Mouse (Mus musculus) heart, adult 18-20 months (tissue): ENCODE data around the gene Zfhx3. TPM values are rescaled to one million over a fixed set of nuclear protein-coding genes. Genes with fewer than 3 reads are reported as not detected.

Source experiments
- DNase-seq, 2 experiments: peaks; one replicate each; pipeline ENCODE4 v3.0.0; 2021 to 2022; ENCODE audit warnings: mixed read lengths in 1 of 2
- total RNA-seq, 2 experiments: library from RNA; stranded (reverse); gene quantifications; 2 replicates each; pipeline ENCODE4 v1.2.3; 2021

Gene Zfhx3
- total RNA-seq, 2 experiments from 2014 or later = 6.7 to 7.9 TPM

GRCm38 (mm10) chr8:108702201-108702600 lies 759.8 kb downstream of the Zfhx3 start:
- no peak for DNase-seq

- no peak for DNase-seq
Measured at GRCm38 (mm10) chr8:108705751-108706150, 763.3 kb downstream of the Zfhx3 start.

GRCm38 (mm10) chr8:108706491-108706847 lies 764.0 kb downstream of the Zfhx3 start:
- DNase-seq = no peak

GRCm38 (mm10) chr8:108706848-108707541 lies 764.6 kb downstream of the Zfhx3 start:
- DNase-seq = no peak

GRCm38 (mm10) chr8:108707576-108708281 lies 765.3 kb downstream of the Zfhx3 start:
- no peak for DNase-seq

- DNase-seq = no peak
Measured at GRCm38 (mm10) chr8:108708833-108709387, 766.5 kb downstream of the Zfhx3 start.

GRCm38 (mm10) chr8:108709441-108709840 lies 767.0 kb downstream of the Zfhx3 start:
- DNase-seq = no peak

- DNase-seq = no peak
Measured at GRCm38 (mm10) chr8:108709928-108710606, 767.6 kb downstream of the Zfhx3 start.

GRCm38 (mm10) chr8:108710607-108711489 lies 768.4 kb downstream of the Zfhx3 start:
- peak in 1 of 2 experiments; percentile 69 for DNase-seq

- DNase-seq = no peak
Measured at GRCm38 (mm10) chr8:108711490-108711793, 769.0 kb downstream of the Zfhx3 start.

- no peak for DNase-seq
Measured at GRCm38 (mm10) chr8:108712001-108712411, 769.6 kb downstream of the Zfhx3 start.

- no peak for DNase-seq
Measured at GRCm38 (mm10) chr8:108712607-108713006, 770.2 kb downstream of the Zfhx3 start.

- no peak for DNase-seq
Measured at GRCm38 (mm10) chr8:108713346-108714142, 771.1 kb downstream of the Zfhx3 start.

- DNase-seq = peak in 1 of 2 experiments; percentile 77
Measured at GRCm38 (mm10) chr8:108714143-108714635, 771.7 kb downstream of the Zfhx3 start.

- peak; percentile 82 to 83 for DNase-seq
Measured at GRCm38 (mm10) chr8:108714636-108715415, 772.4 kb downstream of the Zfhx3 start.

GRCm38 (mm10) chr8:108715416-108715948 lies 773.0 kb downstream of the Zfhx3 start:
- no peak for DNase-seq

GRCm38 (mm10) chr8:108716291-108716811 lies 773.9 kb downstream of the Zfhx3 start:
- DNase-seq = no peak

GRCm38 (mm10) chr8:108717545-108717944 lies 775.1 kb downstream of the Zfhx3 start:
- DNase-seq = no peak

- DNase-seq = peak in 1 of 2 experiments; percentile 56
Measured at GRCm38 (mm10) chr8:108718031-108718430, 775.6 kb downstream of the Zfhx3 start.
